Mouse (Mus musculus): Measurements from ENCODE around the gene Gm11032. TPM values are rescaled to one million over a fixed set of nuclear protein-coding genes. Genes with fewer than 3 reads are reported as not detected.

The Gm11032 gene
- total RNA-seq, 2 experiments from 2014 or later, result not detected

Other genes with a start within 250 kb of the Gm11032 start
- gene Hormad2, start 179.0 kb upstream of the Gm11032 start, total RNA-seq (2014; fragmentation: Nextera tagmentation), result not detected in 2 replicates
- 0.42 and 0.66 TPM in 2 replicates for gene Hormad2, start 179.0 kb upstream of the Gm11032 start, total RNA-seq (2017)
- gene Mtmr3, start 25.2 kb upstream of the Gm11032 start, total RNA-seq (2014; fragmentation: Nextera tagmentation), result 34.7 and 43.1 TPM in 2 replicates
- gene Mtmr3, start 25.2 kb upstream of the Gm11032 start, total RNA-seq (2017), result 29.1 and 41.1 TPM in 2 replicates
- gene Ascc2, start 17.7 kb downstream of the Gm11032 start, total RNA-seq (2014; fragmentation: Nextera tagmentation), result 29.8 and 44.7 TPM in 2 replicates
- 20.7 and 22.6 TPM in 2 replicates for gene Ascc2, start 17.7 kb downstream of the Gm11032 start, total RNA-seq (2017)
- gene Uqcr10, start 84.3 kb downstream of the Gm11032 start, total RNA-seq (2014; fragmentation: Nextera tagmentation), result 465 and 535 TPM in 2 replicates
- 83.7 and 121 TPM in 2 replicates for gene Uqcr10, start 84.3 kb downstream of the Gm11032 start, total RNA-seq (2017)
- 24.5 and 37.3 TPM in 2 replicates for gene Zmat5, start 84.6 kb downstream of the Gm11032 start, total RNA-seq (2014; fragmentation: Nextera tagmentation)
- gene Zmat5, start 84.6 kb downstream of the Gm11032 start, total RNA-seq (2017), result 3.4 and 8.1 TPM in 2 replicates
- not detected in 2 replicates for gene Cabp7, start 126.7 kb downstream of the Gm11032 start, total RNA-seq (2014; fragmentation: Nextera tagmentation)
- gene Cabp7, start 126.7 kb downstream of the Gm11032 start, total RNA-seq (2017), result 0.27 TPM in 1 of 2 replicates, not detected in the other
- gene Nf2, start 229.5 kb downstream of the Gm11032 start, total RNA-seq (2014; fragmentation: Nextera tagmentation), result 39.0 and 45.3 TPM in 2 replicates
- 68.1 and 86.7 TPM in 2 replicates for gene Nf2, start 229.5 kb downstream of the Gm11032 start, total RNA-seq (2017)

Measured in megakaryocyte-erythroid progenitor cell, adult 5-6 weeks (primary cell).